Mouse (Mus musculus) Patski (cell line): ENCODE results near the gene Ppp1r26. TPM values are rescaled to one million over a fixed set of nuclear protein-coding genes. Genes with fewer than 3 reads are reported as not detected.
A peak's percentile ranks its signal among the peaks of the same experiment; 100 is the strongest.

Experiments
- ATAC-seq: fragments of 100-300 bp; one replicate; pipeline ENCODE4 v1.8.0; 2021
- CTCF ChIA-PET: fragments of 350-600 bp; sonication (Branson Sonifier 250); formaldehyde crosslinking; loops from one replicate; lab custom pipeline; 2022; ENCODE audit warnings: inconsistent platforms; lab: Charles Lee
- POLR2A ChIA-PET: fragments of 350-600 bp; sonication (Branson Sonifier 250); formaldehyde crosslinking; loops from one replicate; lab custom pipeline; 2022; ENCODE audit warnings: antibody characterized with exemption, inconsistent platforms; lab: Charles Lee
- DNase-seq: peaks from one replicate; pipeline ENCODE4 v3.0.0-alpha.2; 2011; ENCODE audit warnings: low read depth, low spot score
- H3K27me3 ChIP-seq: fragments of 371-371 bp; one replicate; pipeline ENCODE4 v1.5.1; 2021
- CTCF ChIP-seq: fragments of 100-300 bp; IDR thresholded peaks from one replicate; pipeline ENCODE4 v1.5.1; 2021
- in situ Hi-C: fragments of 300-500 bp; cut with MboI; formaldehyde crosslinking; loops from 3 replicates; pipeline ENCODE4 v1.11.1; 2018; ENCODE audit warnings: low pct_unique_long_range_greater_than_20kb, mixed read lengths
- polyA plus RNA-seq: library from polyadenylated mRNA; unstranded; gene quantifications from one replicate; pipeline ENCODE4 v1.2.3, GENCODE M21; 2021

Ppp1r26 gene
- polyA plus RNA-seq, result 15.5 TPM

DNA sequence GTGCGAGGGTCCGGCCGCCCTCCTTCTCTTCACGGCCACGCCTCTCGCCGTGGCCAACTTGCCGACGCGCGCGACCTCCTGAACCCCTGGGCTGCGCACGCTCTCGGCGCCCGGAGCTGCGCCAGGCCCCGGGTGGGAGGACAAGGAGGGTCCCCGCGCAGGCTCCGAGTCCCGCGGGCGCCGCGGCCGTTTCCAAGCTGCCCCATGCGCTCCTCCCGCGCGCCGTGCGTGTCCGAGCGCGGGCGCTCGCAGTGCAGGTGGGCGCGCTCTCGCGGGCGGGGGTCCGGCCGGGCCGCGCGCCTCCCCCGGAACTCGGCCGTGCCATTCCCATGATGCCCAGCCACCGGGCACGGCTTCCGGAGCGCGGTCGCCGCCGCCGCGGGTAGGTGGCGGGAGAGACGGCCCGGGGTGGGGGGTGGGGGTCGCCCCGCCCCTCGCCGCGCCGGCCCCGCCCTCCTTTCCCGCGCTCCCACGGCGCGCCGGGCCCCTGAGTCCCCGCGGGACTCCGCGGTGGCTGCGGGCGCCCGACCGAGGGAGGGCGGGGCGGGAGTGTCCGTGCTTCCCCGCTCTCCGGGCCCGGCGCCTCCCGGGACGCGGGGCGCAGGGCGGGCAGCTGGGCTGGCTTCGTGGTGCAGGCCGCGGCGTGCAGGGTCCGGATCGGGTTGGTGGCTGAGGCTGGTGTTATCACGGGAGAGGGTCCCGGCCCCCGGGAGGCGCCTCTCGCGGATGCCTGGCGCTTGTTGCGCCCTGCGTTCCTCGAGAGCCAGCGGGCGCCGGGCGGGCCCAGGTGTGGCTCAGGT, at the start of gene Ppp1r26:
TSS of gene Ppp1r26 (plus strand) at position 286 of the 800 bp plus-strand sequence.
- no peak for TF ChIP-seq CTCF
- ChIA-PET CTCF (no interaction called here), POLR2A (interaction anchor here (0.7 kb wide), 1 partner anchor 15 kb away, joined by 5 read pairs; no protein-coding TSS in a partner anchor)
- in situ Hi-C loops, result no loop called here
- no peak for DNase-seq
- peak; percentile 54 for ATAC-seq
- H3K27me3 ChIP-seq, result no peaks in the 10 kb centered on the region

DNA sequence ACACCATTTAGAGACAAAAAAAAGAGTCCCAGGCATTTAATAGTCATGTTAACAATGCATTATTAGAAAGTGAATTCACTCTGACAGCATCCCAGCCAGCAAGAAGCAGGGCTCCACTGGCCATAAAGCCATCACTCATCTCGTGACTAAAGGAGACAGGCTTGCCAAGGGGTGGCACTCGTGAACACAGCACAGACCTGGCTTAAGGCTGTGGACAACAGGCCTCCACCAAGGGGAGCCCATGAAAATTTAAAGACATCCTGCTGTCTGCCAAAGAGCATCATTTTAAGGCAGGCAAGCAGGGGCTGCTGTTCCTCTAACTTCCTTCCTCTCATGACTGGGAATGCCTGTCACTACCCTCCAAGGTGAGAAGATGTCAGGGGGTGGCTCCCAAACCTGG, 49.7 kb upstream of the Ppp1r26 start:
- CTCF ChIA-PET, result no interaction called here
- peaks cover 36% of the 10 kb centered on the region for H3K27me3 ChIP-seq
- DNase-seq (no peak), ATAC-seq (no peak)
- in situ Hi-C loops, result no loop called here
- POLR2A ChIA-PET, result no interaction called here
- TF ChIP-seq CTCF, result no peak

DNA sequence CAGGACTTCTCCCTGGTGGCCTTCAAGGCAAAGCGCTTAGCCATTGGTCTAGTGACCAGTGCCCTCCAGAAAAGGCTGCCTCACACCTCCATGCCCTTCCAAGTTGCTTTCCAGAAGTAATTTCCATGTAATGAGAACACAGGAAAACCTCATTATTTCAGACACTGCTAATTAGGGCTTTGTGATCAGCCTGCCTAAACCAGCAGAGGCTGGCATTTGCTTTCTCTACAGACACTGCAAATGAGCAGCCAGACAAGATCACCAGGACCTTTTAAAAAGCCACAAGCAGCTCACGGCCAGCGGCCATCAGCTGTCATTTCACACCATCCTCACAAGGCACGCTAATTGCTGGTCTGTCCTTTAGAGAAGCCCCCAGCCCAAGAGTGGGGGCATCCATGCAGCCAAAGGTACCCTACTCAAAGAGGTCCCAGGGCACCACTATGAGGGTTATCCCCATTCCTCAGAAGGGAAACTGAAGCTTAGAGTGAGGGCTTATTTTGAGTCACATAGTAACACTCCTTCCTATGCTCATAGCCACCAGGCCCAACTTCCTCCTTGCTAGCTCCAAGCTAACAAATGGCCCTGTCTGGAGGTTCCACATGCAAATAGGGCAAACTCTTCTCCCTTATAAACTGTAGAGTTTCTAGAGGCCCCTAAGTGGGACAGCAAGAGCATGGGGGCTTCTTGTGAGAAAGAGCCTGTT, 49.0 kb upstream of the Ppp1r26 start:
- in situ Hi-C loops, result no loop called here
- H3K27me3 ChIP-seq, result peaks cover 34% of the 10 kb centered on the region
- no peak for ATAC-seq
- DNase-seq, result no peak
- ChIA-PET CTCF (no interaction called here), POLR2A (interaction anchor here (0.6 kb wide), 1 partner anchor 98 kb away, joined by 3 read pairs; no protein-coding TSS in a partner anchor)
- TF ChIP-seq CTCF, result no peak

DNA sequence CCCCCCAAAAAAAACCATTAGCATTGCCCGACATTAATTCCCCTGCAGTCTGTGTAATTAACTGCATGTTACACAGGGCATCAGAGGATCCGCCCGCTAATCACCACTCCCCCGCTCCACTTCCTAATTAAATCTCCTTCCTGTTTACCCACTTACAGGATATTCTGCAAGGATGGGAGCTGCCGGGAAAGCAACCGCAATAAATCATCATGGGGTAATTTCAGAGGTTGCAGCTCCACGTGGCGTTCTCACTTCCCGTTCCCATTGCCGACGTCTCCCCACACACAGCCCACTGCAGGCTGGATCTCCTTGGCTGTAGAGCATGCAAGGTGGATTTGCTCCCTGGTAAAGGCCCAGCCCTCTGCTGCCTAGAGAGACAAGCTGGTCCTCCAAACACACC, 45.0 kb upstream of the Ppp1r26 start:
- ChIA-PET POLR2A (no interaction called here), CTCF (no interaction called here)
- in situ Hi-C loops, result loop anchor here (5.0 to 25.0 kb wide), 2 partner anchors 94 to 639 kb away; no protein-coding TSS in a partner anchor
- ATAC-seq (no peak), DNase-seq (no peak)
- no peak for TF ChIP-seq CTCF
- peaks cover 35% of the 10 kb centered on the region for H3K27me3 ChIP-seq

DNA sequence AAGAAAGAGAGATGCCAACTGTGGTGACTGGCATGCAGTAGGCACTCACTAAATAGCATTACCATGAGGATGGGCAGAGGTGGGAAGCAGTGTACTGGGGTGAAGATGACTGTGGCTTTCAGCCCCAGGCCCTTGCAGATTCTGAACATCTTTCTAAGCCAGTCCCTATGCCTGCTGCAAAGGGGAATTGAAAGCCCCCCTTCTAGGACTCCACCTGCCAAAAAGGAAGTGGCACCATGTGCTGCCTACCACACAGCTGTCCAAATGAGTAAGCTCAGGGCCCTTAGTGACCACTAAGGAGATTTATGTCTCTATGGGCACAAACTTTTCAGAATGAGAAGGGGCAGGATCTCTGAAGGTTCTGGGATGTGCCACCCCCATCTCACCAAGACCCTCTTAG, 44.5 kb upstream of the Ppp1r26 start:
- H3K27me3 ChIP-seq, result peaks cover 31% of the 10 kb centered on the region
- no peak for TF ChIP-seq CTCF
- in situ Hi-C loops, result loop anchor here (5.0 to 25.0 kb wide), 2 partner anchors 95 to 640 kb away; no protein-coding TSS in a partner anchor
- ChIA-PET CTCF (no interaction called here), POLR2A (no interaction called here)
- no peak for DNase-seq
- no peak for ATAC-seq

DNA sequence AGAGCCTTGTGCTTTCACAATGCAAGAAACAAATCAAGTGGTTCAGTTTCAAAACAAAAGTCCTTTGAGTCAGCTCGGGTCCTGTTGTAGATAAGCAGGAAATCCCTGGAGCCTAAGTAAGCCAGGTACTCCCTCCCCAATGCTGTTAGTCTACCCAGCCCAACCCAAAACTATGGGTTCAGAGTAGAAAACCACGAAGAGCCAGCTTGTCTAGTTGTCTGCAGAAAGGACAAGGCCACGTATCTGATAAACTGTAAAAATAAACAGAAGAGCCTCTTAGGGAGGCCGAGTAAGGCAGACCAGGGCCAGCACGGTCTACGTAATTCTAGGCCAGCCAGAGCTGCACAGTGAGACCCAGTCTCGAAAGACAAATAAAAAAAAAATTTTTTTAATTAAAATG, 38.8 kb upstream of the Ppp1r26 start:
- DNase-seq (no peak), ATAC-seq (no peak)
- CTCF ChIA-PET, result no interaction called here
- peaks cover 4% of the 10 kb centered on the region for H3K27me3 ChIP-seq
- POLR2A ChIA-PET, result no interaction called here
- in situ Hi-C loops, result loop anchor here (25.0 kb wide), 1 partner anchor 645 kb away; no protein-coding TSS in a partner anchor
- TF ChIP-seq CTCF, result no peak

DNA sequence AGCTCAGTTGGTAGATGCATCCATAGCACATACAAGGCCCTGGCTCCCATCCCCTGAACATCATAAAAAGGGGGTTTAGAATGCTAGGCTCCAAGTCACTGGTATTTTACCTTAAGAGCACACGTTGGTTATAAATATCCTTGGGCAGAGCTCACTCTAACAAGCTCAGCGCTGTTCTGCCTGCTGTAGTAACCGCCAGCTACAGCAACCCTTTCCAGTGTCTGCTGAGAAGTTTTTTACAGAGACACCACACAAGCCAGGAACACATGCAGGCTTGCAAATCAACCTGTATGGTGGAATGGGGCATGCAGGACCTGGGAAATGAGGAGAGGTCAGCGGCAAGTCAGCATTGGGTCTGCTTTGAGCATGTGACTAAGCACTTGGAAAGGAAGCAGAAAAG, 37.5 kb upstream of the Ppp1r26 start:
- no peak for ATAC-seq
- DNase-seq, result no peak
- peaks cover 4% of the 10 kb centered on the region for H3K27me3 ChIP-seq
- CTCF ChIA-PET, result interaction anchor here (1.2 kb wide), 1 partner anchor 9 kb away, joined by 5 read pairs; no protein-coding TSS in a partner anchor
- in situ Hi-C loops, result loop anchor here (25.0 kb wide), 1 partner anchor 647 kb away; no protein-coding TSS in a partner anchor
- POLR2A ChIA-PET, result no interaction called here
- no peak for TF ChIP-seq CTCF

DNA sequence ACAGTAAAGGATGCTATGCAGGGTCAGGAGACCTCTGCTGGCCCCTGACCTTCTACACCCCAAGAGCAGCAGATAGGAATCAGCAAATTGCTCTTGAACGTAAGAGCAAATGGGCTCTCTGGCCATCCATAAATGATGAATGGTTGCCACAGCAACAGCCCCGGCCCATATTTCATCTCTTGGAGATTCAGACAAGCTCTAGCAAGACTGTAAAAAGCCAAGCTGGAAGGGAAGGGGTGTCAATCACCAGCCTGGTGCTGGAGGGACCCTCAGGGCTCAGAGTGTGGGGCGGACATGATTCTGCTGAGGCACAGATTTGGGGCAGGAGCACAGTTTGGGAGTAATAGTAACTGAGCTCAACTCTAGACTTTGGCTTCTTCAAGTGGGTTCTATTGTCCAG, 37.0 kb upstream of the Ppp1r26 start:
- peaks cover 4% of the 10 kb centered on the region for H3K27me3 ChIP-seq
- CTCF ChIA-PET, result interaction anchor here (1.2 kb wide), 1 partner anchor 8 kb away, joined by 5 read pairs; no protein-coding TSS in a partner anchor
- no peak for TF ChIP-seq CTCF
- in situ Hi-C loops, result loop anchor here (25.0 kb wide), 1 partner anchor 647 kb away; no protein-coding TSS in a partner anchor
- DNase-seq, result no peak
- POLR2A ChIA-PET, result no interaction called here
- ATAC-seq, result no peak

DNA sequence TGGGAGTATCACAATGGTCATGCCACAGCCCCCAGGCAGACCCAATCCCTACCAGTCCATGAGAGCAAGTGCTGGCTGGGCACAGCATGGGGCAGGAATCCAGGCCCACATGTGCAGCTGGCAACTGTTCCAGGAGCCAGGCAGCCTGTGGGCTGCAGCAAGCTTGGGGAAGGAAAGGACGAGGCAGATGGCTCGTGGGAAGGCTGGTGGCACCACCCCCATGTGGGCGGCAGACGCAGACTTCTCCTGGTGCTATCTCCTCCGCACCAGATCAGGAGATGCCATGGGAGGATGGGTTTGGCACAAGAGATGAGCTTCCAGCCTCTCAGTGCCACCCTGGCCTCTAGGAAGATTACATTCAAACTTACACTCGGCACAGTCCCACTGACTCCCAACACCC, 33.7 kb upstream of the Ppp1r26 start:
- no peak for TF ChIP-seq CTCF

DNA sequence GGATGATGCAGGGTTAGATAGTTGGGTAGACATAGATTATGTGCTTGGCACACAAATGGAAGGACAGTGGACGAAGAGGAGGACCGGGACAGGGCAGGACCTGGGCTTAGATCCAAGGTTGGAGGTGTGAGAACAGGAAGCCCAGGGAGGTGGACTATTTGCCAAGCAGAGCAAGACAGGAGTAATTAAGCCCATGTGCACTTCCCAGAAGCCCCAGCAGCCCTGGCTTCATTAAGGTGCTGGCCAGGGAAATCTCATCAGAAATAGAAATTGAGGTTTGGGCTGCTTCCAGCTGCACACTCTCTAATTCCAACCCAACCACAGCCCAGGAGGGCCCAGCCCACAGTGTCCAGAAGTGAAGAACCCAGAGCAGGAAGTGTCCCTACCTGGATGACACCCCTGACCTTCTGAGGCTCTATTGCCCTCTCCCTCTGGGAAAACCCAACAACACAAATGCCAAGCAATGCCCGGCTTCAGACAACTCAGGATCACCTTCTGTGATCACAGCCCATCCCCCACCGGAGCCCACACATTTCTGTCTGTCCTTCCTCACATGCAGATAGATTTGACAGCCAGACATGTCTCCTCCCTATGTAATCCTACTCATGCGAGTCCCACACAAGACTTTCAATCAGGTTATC, 32.4 kb upstream of the Ppp1r26 start:
- ChIA-PET POLR2A (no interaction called here), CTCF (no interaction called here)
- in situ Hi-C loops, result loop anchor here (25.0 kb wide), 1 partner anchor 652 kb away; no protein-coding TSS in a partner anchor
- no peaks in the 10 kb centered on the region for H3K27me3 ChIP-seq
- TF ChIP-seq CTCF, result no peak
- ATAC-seq (no peak), DNase-seq (no peak)

More for the DNA sequence above, 33.7 kb upstream of the Ppp1r26 start:
- ATAC-seq (no peak), DNase-seq (no peak)
- POLR2A ChIA-PET, result interaction anchor here (0.6 kb wide), 1 partner anchor 25 kb away, joined by 3 read pairs; no protein-coding TSS in a partner anchor
- CTCF ChIA-PET, result interaction anchor here (2.6 kb wide), 1 partner anchor 9 kb away, joined by 9 read pairs; no protein-coding TSS in a partner anchor
- in situ Hi-C loops, result loop anchor here (25.0 kb wide), 1 partner anchor 651 kb away; no protein-coding TSS in a partner anchor
- H3K27me3 ChIP-seq, result no peaks in the 10 kb centered on the region
